Mouse (Mus musculus) stomach, postnatal 0 days (tissue): ENCODE measurements at regions not wholly inside any gene's neighbourhood (a gene's known extent, or its start where the extent isn't known, plus 50 kb on each side); places are given as distances from the start of the nearest gene placed in this dataset.

Experiments
- CTCF ChIP-seq: IDR thresholded peaks from 2 replicates; pipeline ENCODE4 v1.5.1; 2016; ENCODE audit warnings: antibody characterized with exemption, low read depth, mild to moderate bottlenecking, moderate library complexity
- EP300 ChIP-seq: optimal IDR thresholded peaks from 2 replicates; pipeline ENCODE3; 2016; ENCODE audit warnings: antibody characterized with exemption

GRCm38 (mm10) chr17:45176340-45176739, 257.2 kb downstream of the Cdc5l start:
- TF ChIP-seq CTCF: no peak
- TF ChIP-seq EP300: no peak
